Mouse (Mus musculus) heart, embryonic 15.5 days (tissue): ENCODE measurements around the gene Sycp3. TPM values are rescaled to one million over a fixed set of nuclear protein-coding genes. Genes with fewer than 3 reads are reported as not detected.

Experiments
- ATAC-seq: fragments of 200-750 bp; cut with Nextera tagmentation; replicated peaks from 2 replicates; pipeline ENCODE4 v1.8.0; 2017; ENCODE audit warnings: low read depth, moderate TSS enrichment; ENCODE audit not compliant: insufficient number of reproducible peaks, insufficient read depth, low FRiP score
- H3K27ac ChIP-seq: fragments of 300-500 bp; sonication (generic); 2 replicates; pipeline ENCODE4 v1.5.1; 2015; ENCODE audit warnings: mild to moderate bottlenecking, inconsistent platforms
- H3K27me3 ChIP-seq: fragments of 300-500 bp; sonication (generic); 2 replicates; pipeline ENCODE4 v1.6.1; 2015; ENCODE audit warnings: inconsistent platforms
- H3K36me3 ChIP-seq: fragments of 300-500 bp; sonication (generic); 2 replicates; pipeline ENCODE4 v1.6.1; 2015; ENCODE audit warnings: mild to moderate bottlenecking, inconsistent platforms
- H3K4me1 ChIP-seq: fragments of 300-500 bp; sonication (generic); replicated peaks from 2 replicates; pipeline ENCODE4 v1.6.1; 2015; ENCODE audit warnings: inconsistent platforms
- H3K4me2 ChIP-seq: fragments of 300-500 bp; sonication (generic); 2 replicates; pipeline ENCODE4 v1.6.1; 2015; ENCODE audit warnings: inconsistent platforms, mild to moderate bottlenecking, moderate library complexity
- H3K4me3 ChIP-seq: fragments of 300-500 bp; sonication (generic); 2 replicates; pipeline ENCODE4 v1.5.1; 2015; ENCODE audit warnings: mild to moderate bottlenecking, inconsistent platforms
- H3K9ac ChIP-seq: fragments of 300-500 bp; sonication (generic); 2 replicates; pipeline ENCODE4 v1.6.1; 2015; ENCODE audit warnings: mild to moderate bottlenecking, inconsistent platforms
- H3K9me3 ChIP-seq: fragments of 300-500 bp; sonication (generic); replicated peaks from 2 replicates; pipeline ENCODE4 v1.6.1; 2016; ENCODE audit warnings: inconsistent platforms
- WGBS: fragments of 180-500 bp; shearing (Covaris S2); methylation state at CpG from one replicate; pipeline ENCODE4 v1.1.7; 2015; ENCODE audit warnings: mixed read lengths; 5-methylcytosine and 5-hydroxymethylcytosine counted together
- polyA plus RNA-seq: library from polyadenylated mRNA; unstranded; fragments of >200 nt; fragmentation: Nextera tagmentation; extraction: Ambion mirVana; gene quantifications from 2 replicates; pipeline ENCODE4 v1.2.1, GENCODE M21; 2015

The Sycp3 gene
- 0.16 and 0.35 TPM in 2 replicates for polyA plus RNA-seq

DNA sequence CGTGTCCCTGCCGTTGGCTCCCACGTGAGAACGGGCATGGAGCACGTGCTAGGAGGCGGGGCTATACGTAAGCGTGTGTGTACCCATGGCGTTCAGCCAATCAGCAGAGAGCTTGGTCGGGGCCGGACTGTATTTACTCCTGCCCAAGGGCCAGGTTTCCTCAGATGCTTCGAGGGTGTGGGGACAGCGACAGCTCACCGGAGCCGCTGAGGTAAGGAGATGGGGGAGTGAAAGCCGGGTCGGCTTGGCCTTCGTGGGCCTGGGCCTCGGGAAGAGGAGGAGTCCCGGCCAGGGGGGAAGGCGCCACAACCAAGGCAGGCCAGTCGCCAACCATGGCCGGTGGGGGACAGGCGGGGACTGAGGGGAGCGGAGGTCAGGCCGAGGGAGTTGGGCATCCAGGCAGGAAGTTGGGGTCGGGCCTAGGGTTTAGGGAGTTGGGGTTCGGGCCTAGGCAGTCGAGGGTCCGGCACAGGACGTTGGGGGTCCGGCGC lies at the start of gene Sycp3:
Gene Sycp3 (plus strand): TSS at position 68 of the 491 bp plus-strand sequence.
- Histone ChIP-seq H3K9ac (no peak within 1 kb of the TSS), H3K4me2 (no peak within 1 kb of the TSS), H3K27ac (no peak within 1 kb of the TSS), H3K9me3 (no peaks in the 10 kb centered on the region), H3K4me3 (no peak within 1 kb of the TSS), H3K27me3 (no peaks in the 10 kb centered on the region), H3K36me3 (no peaks in the 10 kb centered on the region), H3K4me1 (no peaks in the 10 kb centered on the region)
- ATAC-seq, result no peak
- WGBS, result 72% methylated on average over 33 of the region's 33 CpGs

DNA sequence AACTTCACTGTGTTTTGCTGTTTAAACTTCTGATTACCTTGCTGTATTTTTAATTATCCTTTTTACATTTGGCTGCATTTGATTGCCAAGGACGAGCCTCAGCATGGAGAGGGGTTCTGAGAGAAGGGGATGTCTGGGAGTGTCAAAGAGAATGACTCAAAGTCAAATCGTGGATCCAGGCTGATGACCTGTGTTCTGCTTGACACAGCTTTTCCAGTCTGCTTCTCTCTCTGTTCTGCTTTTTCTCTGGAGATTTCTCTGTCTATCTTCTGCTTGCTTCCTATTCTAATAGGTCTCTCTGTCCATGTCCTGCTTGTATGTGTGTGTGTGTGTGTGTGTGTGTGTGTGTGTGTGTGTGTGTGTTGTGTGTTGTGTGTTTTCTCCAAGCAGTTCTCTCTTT lies 49.6 kb upstream of the Sycp3 start:
- Histone ChIP-seq H3K27me3 (no peaks in the 10 kb centered on the region), H3K4me1 (peaks cover 20% of the 10 kb centered on the region), H3K9ac (no peak overlapping the region), H3K36me3 (no peaks in the 10 kb centered on the region), H3K4me3 (no peak overlapping the region), H3K9me3 (no peaks in the 10 kb centered on the region), H3K27ac (no peak overlapping the region), H3K4me2 (no peak overlapping the region)
- ATAC-seq, result no peak
- WGBS, result 67% methylated on average over 2 of the region's 2 CpGs

DNA sequence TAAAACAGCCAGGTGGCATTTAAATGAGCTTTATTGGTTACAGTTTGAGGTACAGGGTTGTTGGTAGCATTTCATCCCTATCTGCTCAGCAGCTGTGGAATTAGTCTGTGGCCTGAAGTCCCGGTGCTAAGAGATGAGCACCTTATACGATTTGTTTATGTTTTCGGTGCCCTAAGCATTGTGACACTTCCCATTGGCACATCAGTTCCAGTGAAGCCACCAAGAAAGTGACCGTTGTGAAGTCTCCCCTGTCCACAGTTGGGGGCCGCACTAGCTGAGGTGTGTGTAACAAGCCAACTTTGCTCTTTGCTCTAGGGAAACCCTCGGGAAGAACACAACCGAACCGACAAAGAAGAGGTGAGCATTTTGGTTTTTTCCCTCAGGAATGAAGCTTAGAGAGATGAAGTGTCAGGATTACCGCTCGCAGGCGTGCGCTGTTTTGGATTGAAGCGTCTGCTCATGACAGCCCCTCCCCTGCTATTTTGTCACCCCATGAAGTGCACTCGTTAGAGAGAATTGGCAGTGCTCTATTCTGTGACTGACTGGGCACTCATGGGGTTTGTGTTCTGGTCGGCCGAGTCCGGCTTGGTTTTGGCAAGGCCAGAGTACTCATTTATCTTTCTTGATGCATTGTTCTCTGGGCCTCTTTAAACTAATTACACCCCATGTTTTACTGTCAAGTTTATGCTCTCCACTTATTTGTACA lies 46.9 kb upstream of the Sycp3 start:
- no peak overlapping the region for H3K4me2 ChIP-seq
- H3K27ac ChIP-seq, result no peak overlapping the region
- no peaks in the 10 kb centered on the region for H3K27me3 ChIP-seq
- ATAC-seq, result no peak
- H3K9me3 ChIP-seq, result no peaks in the 10 kb centered on the region
- 71% methylated on average over 17 of the region's 17 CpGs for WGBS
- H3K36me3 ChIP-seq, result peaks cover 11% of the 10 kb centered on the region
- H3K4me1 ChIP-seq, result peaks cover 14% of the 10 kb centered on the region
- H3K9ac ChIP-seq, result no peak overlapping the region
- H3K4me3 ChIP-seq, result no peak overlapping the region

DNA sequence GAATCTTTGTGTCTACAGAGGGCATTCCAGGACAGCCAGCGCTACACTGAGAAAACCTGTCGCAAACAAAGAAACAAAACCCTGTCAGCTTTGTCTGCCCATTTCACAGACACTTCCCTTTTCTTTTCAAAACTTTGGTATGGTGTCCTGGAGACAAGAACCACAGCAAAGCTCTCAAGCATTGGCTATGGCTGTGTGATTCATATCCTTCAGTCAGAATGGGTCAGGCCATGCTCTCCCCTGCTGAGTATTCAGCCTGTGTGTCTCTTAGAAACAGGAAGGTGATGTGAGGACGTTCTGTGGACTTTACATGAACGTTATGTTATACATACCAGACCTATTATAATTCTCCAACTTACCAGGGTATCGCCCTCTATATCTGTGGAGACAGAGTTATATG lies 41.7 kb upstream of the Sycp3 start:
- no peak overlapping the region for H3K27ac ChIP-seq
- no peak overlapping the region for H3K4me2 ChIP-seq
- no peak for ATAC-seq
- 90% methylated on average over 5 of the region's 5 CpGs for WGBS
- H3K9me3 ChIP-seq, result no peaks in the 10 kb centered on the region
- H3K27me3 ChIP-seq, result no peaks in the 10 kb centered on the region
- H3K36me3 ChIP-seq, result peaks cover 17% of the 10 kb centered on the region
- no peak overlapping the region for H3K9ac ChIP-seq
- H3K4me3 ChIP-seq, result no peak overlapping the region
- peaks cover 12% of the 10 kb centered on the region; the same call in 1 of the 2 replicates for H3K4me1 ChIP-seq

DNA sequence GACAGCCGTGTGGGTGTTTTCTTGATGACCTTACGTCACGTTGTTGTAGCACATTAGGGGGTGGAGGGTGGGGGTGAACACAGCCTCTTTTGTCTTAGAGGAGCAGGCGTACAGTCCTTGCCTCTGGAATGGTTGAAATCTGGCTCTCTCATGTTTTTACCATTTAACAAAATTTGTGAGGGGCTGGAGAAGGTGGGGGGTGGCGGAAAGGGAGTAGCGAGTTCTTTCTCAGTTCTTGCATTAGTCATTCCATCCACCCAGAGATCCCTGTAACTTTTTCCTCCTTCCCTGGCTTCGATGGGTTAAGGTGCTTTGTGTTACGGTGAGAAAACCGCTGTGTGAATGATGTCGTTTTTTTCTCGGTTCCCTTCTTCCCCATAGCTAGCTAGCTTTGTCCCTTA lies 39.2 kb upstream of the Sycp3 start:
- Histone ChIP-seq H3K4me2 (no peak overlapping the region), H3K9me3 (no peaks in the 10 kb centered on the region), H3K4me1 (peaks cover 14% of the 10 kb centered on the region; the same call in 1 of the 2 replicates), H3K4me3 (no peak overlapping the region), H3K27ac (peak overlapping the region; percentile 47; the same call in 1 of the 2 replicates), H3K27me3 (no peaks in the 10 kb centered on the region), H3K9ac (no peak overlapping the region), H3K36me3 (peaks cover 14% of the 10 kb centered on the region)
- 70% methylated on average over 11 of the region's 11 CpGs for WGBS
- ATAC-seq, result no peak

DNA sequence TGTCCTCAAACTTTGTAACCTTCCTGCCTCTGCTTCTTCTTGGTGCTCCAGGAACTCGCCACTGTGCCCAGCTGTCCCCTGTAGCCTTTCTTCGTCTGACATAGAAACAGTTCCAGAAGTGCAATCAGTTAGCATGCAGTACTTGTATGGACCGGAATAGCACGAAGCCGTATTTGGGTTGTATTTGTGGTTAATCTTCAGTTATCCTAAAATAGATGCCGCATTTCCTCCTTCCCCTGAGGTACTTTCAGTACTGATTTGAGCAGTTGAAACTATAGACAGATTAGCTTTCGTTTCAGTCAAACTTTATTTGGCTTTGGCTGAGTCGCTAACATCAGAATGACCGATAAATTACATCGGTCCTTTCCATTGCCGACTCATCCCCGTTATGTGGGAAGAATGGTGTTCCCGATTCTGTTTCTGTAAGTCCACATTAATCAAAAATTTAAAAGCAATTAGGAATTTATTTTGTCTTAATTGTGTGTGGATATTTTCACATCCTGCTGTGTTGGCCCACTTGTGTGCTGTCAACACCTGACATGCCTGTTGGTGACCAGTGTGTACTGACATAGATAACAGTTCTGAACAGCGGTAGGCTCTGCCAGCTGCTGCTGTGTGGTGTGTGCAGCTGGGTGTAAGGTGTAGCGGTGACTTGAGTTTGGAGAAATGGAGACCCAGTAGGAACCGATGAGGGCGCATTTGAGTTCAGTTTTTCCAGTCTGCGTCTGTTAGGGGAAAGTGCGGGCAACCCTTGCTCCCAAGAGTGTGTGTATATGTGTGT lies 38.5 kb upstream of the Sycp3 start:
- H3K4me1 ChIP-seq, result peaks cover 14% of the 10 kb centered on the region; the same call in 1 of the 2 replicates
- H3K27me3 ChIP-seq, result no peaks in the 10 kb centered on the region
- peak; percentile 70; the same call in 1 of the 2 replicates for ATAC-seq
- peak overlapping the region; percentile 47 for H3K27ac ChIP-seq
- no peak overlapping the region for H3K4me3 ChIP-seq
- H3K36me3 ChIP-seq, result peaks cover 11% of the 10 kb centered on the region
- H3K4me2 ChIP-seq, result no peak overlapping the region
- H3K9ac ChIP-seq, result no peak overlapping the region
- WGBS, result 69% methylated on average over 19 of the region's 19 CpGs
- no peaks in the 10 kb centered on the region for H3K9me3 ChIP-seq

DNA sequence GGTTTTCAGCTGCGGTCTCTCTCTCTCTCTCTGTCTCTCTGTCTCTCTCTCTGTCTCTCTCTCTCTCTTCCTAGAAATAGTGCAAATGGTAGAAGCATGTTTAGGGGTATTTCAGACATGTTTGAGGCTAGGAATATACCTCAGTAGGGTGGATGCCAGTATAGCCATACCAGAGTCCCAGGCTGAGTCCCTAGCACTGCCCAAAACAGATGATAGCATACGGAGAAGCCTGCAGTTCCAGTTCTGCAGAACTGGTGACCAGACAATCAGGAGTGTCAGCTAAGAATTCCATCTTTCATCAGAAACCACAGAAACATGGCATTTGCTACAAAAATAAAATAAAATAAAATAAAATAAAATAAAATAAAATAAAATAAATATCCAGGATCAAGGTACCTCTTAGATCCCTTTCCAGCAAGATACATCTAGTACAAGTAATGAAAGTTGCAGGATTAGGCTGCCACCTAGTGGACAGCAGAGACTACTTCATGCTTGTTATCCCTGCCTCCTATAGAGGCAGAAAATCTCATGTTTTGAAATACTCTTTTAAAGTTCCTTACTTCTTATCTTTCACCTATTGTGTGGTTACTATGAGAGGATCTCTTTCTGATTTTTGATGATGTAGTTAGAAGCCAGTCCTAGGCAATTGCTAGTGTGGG lies 33.1 kb upstream of the Sycp3 start:
- Histone ChIP-seq H3K4me2 (no peak overlapping the region), H3K36me3 (peaks cover 15% of the 10 kb centered on the region), H3K9me3 (no peaks in the 10 kb centered on the region), H3K9ac (no peak overlapping the region), H3K4me1 (peaks cover 6% of the 10 kb centered on the region; the same call in 1 of the 2 replicates), H3K27ac (no peak overlapping the region), H3K27me3 (no peaks in the 10 kb centered on the region), H3K4me3 (no peak overlapping the region)
- WGBS, result 93% methylated on average over 2 of the region's 2 CpGs
- no peak for ATAC-seq

DNA sequence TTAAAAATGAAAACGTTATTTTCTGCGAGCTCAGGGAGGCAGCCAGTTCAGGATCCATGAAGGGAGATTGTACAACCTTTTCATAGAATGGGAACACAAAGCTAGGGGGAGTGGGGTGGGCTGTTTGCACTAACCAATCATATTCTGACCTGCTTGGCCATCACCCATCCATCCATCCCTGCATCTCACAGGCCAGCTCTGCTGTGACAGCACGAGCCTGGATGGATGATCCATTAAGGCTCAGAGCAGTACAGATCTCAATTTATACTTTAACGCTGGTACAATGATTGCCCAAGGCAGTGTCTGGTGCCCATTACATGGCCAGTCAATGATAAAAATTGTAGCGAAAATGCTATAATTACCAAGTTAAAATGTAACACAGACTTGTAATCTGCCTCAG lies 32.5 kb upstream of the Sycp3 start:
- 48% methylated on average over 5 of the region's 5 CpGs for WGBS
- no peaks in the 10 kb centered on the region for H3K9me3 ChIP-seq
- H3K9ac ChIP-seq, result no peak overlapping the region
- H3K27me3 ChIP-seq, result no peaks in the 10 kb centered on the region
- H3K27ac ChIP-seq, result no peak overlapping the region
- H3K4me1 ChIP-seq, result peaks cover 3% of the 10 kb centered on the region; the same call in 1 of the 2 replicates
- peaks cover 15% of the 10 kb centered on the region for H3K36me3 ChIP-seq
- H3K4me3 ChIP-seq, result no peak overlapping the region
- ATAC-seq, result no peak
- no peak overlapping the region for H3K4me2 ChIP-seq

DNA sequence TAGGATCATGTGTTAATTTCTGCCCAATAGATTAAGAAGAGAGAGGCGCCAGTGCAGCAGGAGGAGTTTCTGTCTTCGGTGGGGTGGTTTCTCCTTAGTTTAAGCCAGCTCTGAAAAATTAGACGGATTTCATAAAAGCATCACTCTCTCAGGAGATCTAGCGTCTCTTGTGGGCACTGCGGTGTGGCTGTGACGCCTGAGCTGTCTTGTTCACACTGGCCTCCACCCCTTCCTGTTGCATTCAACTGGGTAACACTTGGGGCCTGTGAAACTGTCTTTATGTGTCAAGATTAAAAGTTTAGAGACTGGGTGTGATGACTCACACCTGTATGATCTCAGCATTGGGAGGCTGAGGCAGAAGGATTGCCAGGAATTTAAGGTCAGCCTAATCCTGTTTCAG lies 31.4 kb upstream of the Sycp3 start:
- Histone ChIP-seq H3K36me3 (peaks cover 20% of the 10 kb centered on the region), H3K27me3 (no peaks in the 10 kb centered on the region), H3K4me1 (no peaks in the 10 kb centered on the region), H3K9ac (no peak overlapping the region), H3K9me3 (no peaks in the 10 kb centered on the region), H3K4me2 (no peak overlapping the region), H3K27ac (no peak overlapping the region), H3K4me3 (no peak overlapping the region)
- no peak for ATAC-seq
- 89% methylated on average over 6 of the region's 6 CpGs for WGBS

DNA sequence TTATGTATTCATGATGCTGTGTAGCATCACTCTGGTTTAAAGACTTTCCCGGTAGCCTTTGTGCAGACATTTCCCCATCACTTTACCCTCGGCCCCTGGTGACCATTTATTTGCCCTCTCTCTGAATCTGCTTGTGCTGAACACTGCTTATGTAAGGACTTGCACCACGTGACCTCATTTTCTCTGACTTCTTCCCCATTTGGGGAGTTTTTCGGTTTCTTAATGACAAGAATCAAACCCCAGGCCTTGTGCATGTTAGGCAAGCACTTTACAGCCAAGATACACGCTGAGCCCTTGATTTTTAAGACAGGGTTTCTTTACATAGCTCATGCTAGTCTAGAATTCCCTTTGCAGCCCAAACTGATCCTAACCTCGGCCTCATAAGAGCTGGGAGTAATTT lies 18.1 kb upstream of the Sycp3 start:
- H3K27ac ChIP-seq, result no peak overlapping the region
- 83% methylated on average over 6 of the region's 6 CpGs for WGBS
- H3K27me3 ChIP-seq, result no peaks in the 10 kb centered on the region
- H3K4me3 ChIP-seq, result no peak overlapping the region
- peaks cover 14% of the 10 kb centered on the region for H3K36me3 ChIP-seq
- no peak overlapping the region for H3K9ac ChIP-seq
- no peak overlapping the region for H3K4me2 ChIP-seq
- H3K9me3 ChIP-seq, result no peaks in the 10 kb centered on the region
- no peaks in the 10 kb centered on the region for H3K4me1 ChIP-seq
- no peak for ATAC-seq

DNA sequence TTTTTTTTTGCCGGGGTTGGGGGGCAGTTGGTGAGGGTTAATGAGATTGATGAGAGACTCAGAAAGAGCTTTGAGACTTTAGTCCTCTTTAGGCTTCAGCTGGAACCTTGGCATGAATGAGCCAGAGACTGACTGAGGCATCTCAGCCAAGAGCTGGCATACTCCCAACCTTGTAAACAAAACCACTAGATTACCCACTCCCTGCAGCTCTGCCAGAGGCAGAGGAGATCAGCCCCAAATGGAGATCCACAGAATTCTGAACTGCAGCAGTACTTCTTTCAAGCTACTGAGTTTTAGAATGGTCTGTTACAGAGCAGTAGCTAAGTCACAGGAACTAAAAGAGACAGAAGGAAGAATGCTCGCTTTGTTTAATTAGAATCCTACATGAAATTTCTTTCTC lies 8.1 kb upstream of the Sycp3 start:
- Histone ChIP-seq H3K27ac (no peak overlapping the region), H3K36me3 (peaks cover 7% of the 10 kb centered on the region; the same call in 1 of the 2 replicates), H3K4me1 (0 out of 2 replicates have a peak, but pooled peaks cover 2% of the 10 kb centered on the region), H3K4me3 (no peak overlapping the region), H3K4me2 (no peak overlapping the region), H3K9me3 (no peaks in the 10 kb centered on the region), H3K27me3 (no peaks in the 10 kb centered on the region), H3K9ac (no peak overlapping the region)
- ATAC-seq, result no peak
- 67% methylated on average over 2 of the region's 2 CpGs for WGBS
